Mouse (Mus musculus): ENCODE measurements around the gene Lmln. TPM values are rescaled to one million over a fixed set of nuclear protein-coding genes. Genes with fewer than 3 reads are reported as not detected.

Gene Lmln
- polyA plus RNA-seq (2017; shearing (Covaris generic)), result 0.46 TPM

DNA sequence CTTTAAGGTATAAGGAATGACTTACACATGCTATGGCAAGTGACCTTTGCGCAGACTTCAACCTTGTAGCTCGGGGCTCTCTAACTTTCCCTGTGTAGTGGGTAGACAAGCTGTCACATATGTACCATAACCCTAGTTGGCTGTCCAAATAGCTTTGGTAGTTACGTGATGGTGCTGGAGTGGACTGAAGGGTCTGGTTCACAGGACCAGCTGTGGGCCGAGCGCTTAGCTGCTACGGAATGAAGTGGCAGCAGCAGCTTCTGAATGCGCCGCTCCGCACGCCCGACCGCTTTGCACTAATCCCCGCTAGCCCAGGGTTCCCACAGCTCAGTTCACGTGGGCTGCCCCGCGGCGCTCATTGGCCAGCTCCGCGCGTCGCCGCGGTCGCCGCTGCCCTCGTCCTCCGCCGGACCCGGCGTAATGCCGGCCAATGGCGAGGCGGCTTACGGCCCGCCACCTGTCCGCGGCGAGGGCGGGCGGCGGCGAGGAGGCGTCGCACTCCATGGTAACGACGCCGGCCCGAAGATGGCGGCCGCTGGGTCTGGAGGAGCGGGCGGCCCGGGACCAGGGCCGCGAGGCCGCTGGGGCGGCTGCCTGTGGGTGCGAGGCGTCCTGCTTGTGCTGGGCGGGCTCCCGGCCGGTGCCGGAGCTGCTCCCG lies at the start of gene Lmln:
Gene Lmln (plus strand): TSS at position 498 of the 658 bp plus-strand sequence.

DNA sequence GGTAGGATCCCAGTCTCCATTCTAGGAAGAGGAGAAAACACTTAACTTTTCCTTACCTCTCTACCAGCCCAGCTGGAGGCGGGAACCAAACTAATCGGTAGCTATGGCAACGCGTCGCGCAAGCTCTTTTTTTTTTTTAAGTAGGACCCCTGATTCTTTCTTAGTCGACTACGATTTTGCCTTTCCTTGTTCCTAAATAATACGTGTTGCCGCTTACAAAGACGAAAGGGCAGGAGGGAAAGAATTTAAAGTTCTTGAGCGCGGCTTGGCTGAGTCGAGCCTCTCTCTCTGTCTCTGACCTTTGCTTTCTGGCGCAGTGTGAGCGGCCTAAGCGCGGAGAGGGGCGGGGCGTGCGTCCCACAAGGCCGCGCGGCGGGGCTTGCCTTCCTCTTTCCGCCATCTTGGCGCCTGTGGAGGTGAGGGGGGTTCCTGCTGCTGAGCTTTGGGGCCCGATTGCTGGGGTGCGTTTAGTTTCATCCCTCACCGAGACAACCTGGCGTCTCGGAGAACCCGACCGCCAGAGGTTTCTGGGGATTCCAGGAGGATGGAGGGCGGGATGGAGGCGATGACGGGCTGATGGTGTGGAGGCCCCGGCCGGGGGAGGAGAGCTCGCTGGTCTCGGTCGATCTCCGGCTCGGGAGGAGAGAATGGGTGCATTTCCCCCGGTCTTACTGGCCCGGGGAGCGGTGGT lies 6.1 kb upstream of the Lmln start, which contains the start of the genes Iqcg and Rpl35a:
Gene Iqcg (minus strand): TSS at position 124 of the 691 bp plus-strand sequence.
Gene Rpl35a (plus strand): TSS at position 359 of the 691 bp plus-strand sequence.

Other genes with a start within 250 kb of the Lmln start
- 80.6 TPM for gene Fyttd1, start 185.0 kb upstream of the Lmln start, polyA plus RNA-seq (2017; shearing (Covaris generic))
- gene Rubcn, start 184.8 kb upstream of the Lmln start, polyA plus RNA-seq (2017; shearing (Covaris generic)), result 24.7 TPM
- 91.0 TPM for gene Lrch3, start 148.4 kb upstream of the Lmln start, polyA plus RNA-seq (2017; shearing (Covaris generic))
- gene Iqcg, start 6.3 kb upstream of the Lmln start, polyA plus RNA-seq (2017; shearing (Covaris generic)), result 0.44 TPM
- 801 TPM for gene Rpl35a, start 6.1 kb upstream of the Lmln start, polyA plus RNA-seq (2017; shearing (Covaris generic))
- 8.9 TPM for gene Osbpl11, start 122.5 kb downstream of the Lmln start, polyA plus RNA-seq (2017; shearing (Covaris generic))
- 121 TPM for gene Snx4, start 188.9 kb downstream of the Lmln start, polyA plus RNA-seq (2017; shearing (Covaris generic))